Mouse (Mus musculus) kidney, adult 10 weeks (tissue): ENCODE data around the gene Acox3. TPM values are rescaled to one million over a fixed set of nuclear protein-coding genes. Genes with fewer than 3 reads are reported as not detected.

ENCODE experiments used
- polyA plus RNA-seq: library from polyadenylated mRNA; stranded (reverse); fragments of 350-450 nt; fragmentation: Illumina TruSeq; extraction: RNeasy Lipid Tissue Mini Kit (QIAGEN cat#74804); gene quantifications from one replicate; pipeline ENCODE4 v1.2.3, GENCODE M21; 2014; ENCODE audit warnings: low read depth, low replicate concordance

Gene Acox3
- 29.4 TPM for polyA plus RNA-seq

DNA sequence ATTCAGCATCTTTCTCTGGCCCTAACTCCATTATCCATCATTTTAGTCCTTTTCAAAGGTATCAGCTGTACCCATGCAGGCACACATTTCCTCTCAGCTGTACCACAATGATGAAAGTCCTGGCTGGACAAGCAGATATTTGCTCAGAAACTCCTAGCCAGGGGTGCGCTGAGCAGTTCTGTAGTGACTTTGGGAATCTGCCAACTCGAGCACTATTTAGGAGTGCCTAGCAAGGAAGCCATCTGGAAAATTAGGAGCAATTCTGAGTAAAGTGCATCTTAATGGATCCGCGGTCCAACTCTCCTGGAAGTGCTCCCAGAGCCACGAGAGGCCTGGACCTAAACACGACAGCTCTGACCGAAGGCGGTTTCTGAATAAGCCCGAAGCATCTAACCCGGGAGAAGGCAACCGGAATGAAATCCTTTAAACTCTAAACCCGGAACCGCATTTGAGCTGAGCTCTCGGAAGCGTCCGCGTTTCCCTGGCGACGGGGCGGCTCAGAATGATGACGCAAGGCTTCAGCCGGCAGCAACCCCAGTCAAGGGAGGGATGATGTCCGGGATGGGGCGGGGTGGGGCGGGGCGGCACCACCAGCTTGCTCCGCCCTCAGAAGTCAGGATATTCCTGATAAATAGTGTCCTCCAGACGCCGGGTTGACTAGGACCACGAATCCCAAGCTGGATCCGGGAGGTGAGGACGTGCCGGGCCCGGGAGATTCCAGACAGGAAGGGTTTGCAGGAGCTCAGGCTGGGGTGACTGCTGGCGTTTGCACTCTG, at the start of gene Acox3:
Acox3 (plus strand) TSS at position 596 of the 776 bp plus-strand sequence.

DNA sequence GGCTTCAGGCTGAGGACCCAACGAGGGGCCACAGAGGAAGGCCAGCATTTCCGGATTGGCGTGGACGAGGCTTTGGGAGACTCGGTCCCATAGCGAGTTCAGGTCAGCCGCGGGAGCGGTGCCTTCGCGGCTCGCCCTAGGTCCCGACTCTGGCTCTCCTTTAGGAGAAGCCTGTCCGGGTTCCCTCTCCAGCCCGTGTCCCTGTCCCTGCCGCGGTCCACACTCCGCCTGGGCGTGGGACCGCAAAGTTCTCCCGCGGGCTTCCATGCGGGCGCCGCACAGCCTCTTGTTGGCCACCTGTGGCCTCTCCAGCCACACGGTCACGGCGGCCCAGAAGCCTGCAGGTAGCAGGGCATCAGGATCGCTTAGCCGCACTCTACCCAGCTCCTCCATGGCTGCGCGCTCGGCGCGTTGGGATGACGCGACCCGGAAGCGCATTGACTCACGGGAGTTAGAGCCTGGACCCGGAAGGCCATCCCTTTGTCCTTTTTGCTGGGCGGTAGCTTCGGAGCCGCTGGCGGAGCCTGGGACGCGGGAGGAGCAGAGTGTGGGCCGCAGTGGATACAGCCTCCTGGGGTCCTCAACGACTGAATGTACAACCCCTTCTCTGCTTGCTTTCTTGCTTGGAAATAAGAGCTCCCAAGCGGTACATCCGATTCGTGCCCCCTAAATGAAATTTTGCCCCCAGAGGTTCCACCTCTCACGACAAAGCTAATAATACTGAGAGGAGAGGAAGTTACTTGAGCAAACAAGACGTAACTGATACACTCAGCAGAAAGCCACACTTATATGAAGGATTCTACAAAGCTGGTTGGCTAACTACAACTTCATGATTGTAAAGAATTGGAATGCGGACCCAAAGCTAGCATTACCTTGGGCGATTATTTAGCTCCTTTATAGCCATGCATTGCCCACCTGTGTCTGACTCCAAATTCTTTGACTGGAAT, 7.9 kb upstream of the Acox3 start, which contains the start of gene Trmt44:
Trmt44 (minus strand) TSS at position 418 of the 947 bp plus-strand sequence.

Other genes with a start within 250 kb of the Acox3 start
- gene Hmx1, start 193.9 kb upstream of the Acox3 start, polyA plus RNA-seq = not detected
- gene Cpz, start 57.3 kb upstream of the Acox3 start, polyA plus RNA-seq = not detected
- gene Trmt44, start 8.0 kb upstream of the Acox3 start, polyA plus RNA-seq = 1.6 TPM
- not detected for gene Htra3, start 96.7 kb downstream of the Acox3 start, polyA plus RNA-seq
- 0.81 TPM for gene Sh3tc1, start 156.9 kb downstream of the Acox3 start, polyA plus RNA-seq
- gene Ablim2, start 174.8 kb downstream of the Acox3 start, polyA plus RNA-seq = 0.12 TPM